28 mouse cellular contexts compared by ENCODE assay signal in the genomic region with DNA sequence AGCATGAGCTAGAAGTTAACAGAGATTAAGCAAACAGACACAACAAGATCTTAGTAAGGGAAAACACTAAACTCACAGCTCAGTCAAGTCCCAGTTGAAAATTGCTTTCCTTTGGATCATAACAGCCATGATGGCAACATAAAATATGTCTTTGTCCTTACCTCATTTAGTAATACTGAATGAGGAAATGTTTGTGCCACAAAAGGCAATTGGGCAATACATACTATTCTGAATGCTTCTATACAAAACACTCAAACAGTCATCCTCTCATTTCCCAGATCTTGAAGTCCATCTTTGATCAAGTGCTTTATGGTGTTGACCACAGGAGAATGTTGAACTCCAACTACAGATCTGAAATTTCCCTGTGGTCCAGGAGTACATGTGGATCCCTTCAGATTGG.
DNase-seq lines count a peak whose midpoint lies in the region; ATAC-seq and TF ChIP-seq lines count a peak whose summit lies in the region.
"Had no signal": no experiment of that assay in that cellular context is flagged by ENCODE, and none has a peak within 500 bp of the region (broad histone marks: within the 10 kb centered on the region; RNA-seq: fewer than 3 reads in every experiment).

No protein-coding gene starts in this region.

- no peak for TF ChIP-seq CTCF in cerebellum, adult 2 months (IDR thresholded peaks at IDR 0.05; ENCODE audit: borderline replicate concordance, insufficient read depth, low read depth, low read length)

- H3K4me1 ChIP-seq in midbrain, embryonic 11.5 days (ENCODE audit: control insufficient read depth, insufficient read depth, low read length), result no peaks in the 10 kb centered on the region
- no peaks in the 10 kb centered on the region for H3K4me1 ChIP-seq in midbrain, embryonic 13.5 days (replicated peaks)
- H3K4me1 ChIP-seq in intestine, embryonic 16.5 days (ENCODE audit: control insufficient read depth, insufficient read depth, low read length), result no peaks in the 10 kb centered on the region
- no peaks in the 10 kb centered on the region for H3K4me1 ChIP-seq in cerebellum, adult 2 months (ENCODE audit: control insufficient read depth, insufficient read depth, low read length)
- H3K4me1 ChIP-seq: embryonic facial prominence, embryonic 13.5 days; embryonic facial prominence, embryonic 15.5 days; forebrain, embryonic 10.5 days; forebrain, embryonic 12.5 days had no signal

- no peak for ATAC-seq in midbrain, embryonic 11.5 days (ENCODE audit: low FRiP score)
- no peak for ATAC-seq in midbrain, embryonic 13.5 days
- ATAC-seq in common myeloid progenitor, adult 5-6 weeks (replicated peaks; ENCODE audit: low read depth, poor library complexity, severe bottlenecking), result peak; percentile 15
- peak; percentile 73 for ATAC-seq in megakaryocyte, adult 5-6 weeks (ENCODE audit: poor library complexity, severe bottlenecking)
- peak; percentile 56 for ATAC-seq in monocyte, adult 5-6 weeks (replicated peaks; ENCODE audit: insufficient number of reproducible peaks, low FRiP score, low TSS enrichment, poor library complexity, severe bottlenecking)
- no peak for ATAC-seq in intestine, embryonic 16.5 days
- ATAC-seq: CD4-positive, CD25-positive, alpha-beta regulatory T cell, adult 4 months; forebrain, embryonic 14.5 days; forebrain, embryonic 16.5 days had no signal

- no peak overlapping the region for H3K4me2 ChIP-seq in midbrain, embryonic 11.5 days
- H3K4me2 ChIP-seq in midbrain, embryonic 13.5 days (replicated peaks), result no peak overlapping the region
- no peak overlapping the region for H3K4me2 ChIP-seq in intestine, embryonic 16.5 days (ENCODE audit: low read depth, low read length)
- H3K4me2 ChIP-seq: embryonic facial prominence, embryonic 13.5 days; embryonic facial prominence, embryonic 15.5 days; forebrain, embryonic 12.5 days had no signal

- no peak overlapping the region for H3K4me3 ChIP-seq in midbrain, embryonic 11.5 days (ENCODE audit: low read depth, low read length)
- H3K4me3 ChIP-seq in midbrain, embryonic 13.5 days (replicated peaks), result no peak overlapping the region
- no peak overlapping the region for H3K4me3 ChIP-seq in intestine, embryonic 16.5 days (ENCODE audit: low read length)
- H3K4me3 ChIP-seq in cerebellum, adult 2 months (replicated peaks; ENCODE audit: insufficient read depth, low read depth, low read length), result no peak overlapping the region
- H3K4me3 ChIP-seq: embryonic facial prominence, embryonic 13.5 days; embryonic facial prominence, embryonic 15.5 days; erythroblast, embryonic 14.5 days; forebrain, embryonic 10.5 days; forebrain, embryonic 12.5 days had no signal

- peak; percentile 72 for DNase-seq in midbrain, embryonic 11.5 days (ENCODE audit: low spot score, missing footprints)
- DNase-seq in kidney, postnatal 25 days, result no peak
- DNase-seq in cerebellum, adult 2 months, result no peak
- DNase-seq: adrenal gland, adult 2 months; adrenal gland, postnatal 10 days; adrenal gland, postnatal 25 days; B cell, adult 2 months; cerebellum, adult 11 months; cerebellum, adult 18-20 months; cerebellum, adult 9-10 months; cerebellum, postnatal 10 days; cerebellum, postnatal 25 days; embryo, embryonic 11 days had no signal

- no peaks in the 10 kb centered on the region for H3K27me3 ChIP-seq in midbrain, embryonic 11.5 days (ENCODE audit: control insufficient read depth, insufficient read depth, low read length)
- no peaks in the 10 kb centered on the region for H3K27me3 ChIP-seq in midbrain, embryonic 13.5 days
- no peaks in the 10 kb centered on the region for H3K27me3 ChIP-seq in intestine, embryonic 16.5 days (replicated peaks; ENCODE audit: control insufficient read depth, insufficient read depth, low read length)
- H3K27me3 ChIP-seq in cerebellum, adult 2 months (ENCODE audit: control insufficient read depth, insufficient read depth, low read length), result no peaks in the 10 kb centered on the region
- H3K27me3 ChIP-seq: CH12.LX; embryonic facial prominence, embryonic 13.5 days; embryonic facial prominence, embryonic 15.5 days; forebrain, embryonic 12.5 days had no signal

- no peaks in the 10 kb centered on the region for H3K36me3 ChIP-seq in midbrain, embryonic 11.5 days (ENCODE audit: control insufficient read depth, insufficient read depth, low read length)
- no peaks in the 10 kb centered on the region for H3K36me3 ChIP-seq in midbrain, embryonic 13.5 days
- H3K36me3 ChIP-seq in intestine, embryonic 16.5 days (ENCODE audit: control insufficient read depth, insufficient read depth, low read length), result no peaks in the 10 kb centered on the region
- H3K36me3 ChIP-seq: embryonic facial prominence, embryonic 13.5 days; embryonic facial prominence, embryonic 15.5 days; forebrain, embryonic 10.5 days; forebrain, embryonic 12.5 days; G1E had no signal

- no peak for TF ChIP-seq POLR2A in cerebellum, adult 2 months (IDR thresholded peaks at IDR 0.05; ENCODE audit: borderline replicate concordance, insufficient read depth, low read length)

- H3K9ac ChIP-seq in midbrain, embryonic 11.5 days (ENCODE audit: low read length), result no peak overlapping the region
- no peak overlapping the region for H3K9ac ChIP-seq in midbrain, embryonic 13.5 days (replicated peaks)
- H3K9ac ChIP-seq in intestine, embryonic 16.5 days (ENCODE audit: low read depth, low read length), result no peak overlapping the region
- H3K9ac ChIP-seq: embryonic facial prominence, embryonic 13.5 days; embryonic facial prominence, embryonic 15.5 days; forebrain, embryonic 12.5 days had no signal

- H3K9me3 ChIP-seq in midbrain, embryonic 11.5 days (ENCODE audit: control insufficient read depth, low read length), result no peaks in the 10 kb centered on the region
- H3K9me3 ChIP-seq in midbrain, embryonic 13.5 days, result no peaks in the 10 kb centered on the region
- H3K9me3 ChIP-seq in intestine, embryonic 16.5 days (ENCODE audit: control insufficient read depth, low read length), result no peaks in the 10 kb centered on the region
- H3K9me3 ChIP-seq: embryonic facial prominence, embryonic 13.5 days; embryonic facial prominence, embryonic 15.5 days; forebrain, embryonic 10.5 days; forebrain, embryonic 12.5 days; G1E had no signal

- no peak overlapping the region for H3K27ac ChIP-seq in midbrain, embryonic 11.5 days (ENCODE audit: low read depth, low read length)
- H3K27ac ChIP-seq in midbrain, embryonic 13.5 days, result no peak overlapping the region
- H3K27ac ChIP-seq in intestine, embryonic 16.5 days (ENCODE audit: low read length), result no peak overlapping the region
- H3K27ac ChIP-seq in cerebellum, adult 2 months (ENCODE audit: insufficient read depth, low read length), result no peak overlapping the region
- H3K27ac ChIP-seq: embryonic facial prominence, embryonic 13.5 days; embryonic facial prominence, embryonic 15.5 days; forebrain, embryonic 10.5 days; forebrain, embryonic 12.5 days had no signal

Comparison
In these comparisons a context has a peak if more than half of its experiments do, and no peak if none do; other contexts are left out.
1. ATAC-seq: peak in common myeloid progenitor, adult 5-6 weeks (single experiment), megakaryocyte, adult 5-6 weeks (single experiment) and monocyte, adult 5-6 weeks (single experiment); none in midbrain, embryonic 11.5 days (single experiment), midbrain, embryonic 13.5 days (single experiment) and intestine, embryonic 16.5 days (single experiment).